Mouse (Mus musculus): ENCODE data around the gene Ahsa1.
"Not testable (repeated sequence)": the region's sequence is repeated elsewhere in the genome, so short reads cannot be mapped to it uniquely, and the experiment has no call there.

Ahsa1 gene

DNA sequence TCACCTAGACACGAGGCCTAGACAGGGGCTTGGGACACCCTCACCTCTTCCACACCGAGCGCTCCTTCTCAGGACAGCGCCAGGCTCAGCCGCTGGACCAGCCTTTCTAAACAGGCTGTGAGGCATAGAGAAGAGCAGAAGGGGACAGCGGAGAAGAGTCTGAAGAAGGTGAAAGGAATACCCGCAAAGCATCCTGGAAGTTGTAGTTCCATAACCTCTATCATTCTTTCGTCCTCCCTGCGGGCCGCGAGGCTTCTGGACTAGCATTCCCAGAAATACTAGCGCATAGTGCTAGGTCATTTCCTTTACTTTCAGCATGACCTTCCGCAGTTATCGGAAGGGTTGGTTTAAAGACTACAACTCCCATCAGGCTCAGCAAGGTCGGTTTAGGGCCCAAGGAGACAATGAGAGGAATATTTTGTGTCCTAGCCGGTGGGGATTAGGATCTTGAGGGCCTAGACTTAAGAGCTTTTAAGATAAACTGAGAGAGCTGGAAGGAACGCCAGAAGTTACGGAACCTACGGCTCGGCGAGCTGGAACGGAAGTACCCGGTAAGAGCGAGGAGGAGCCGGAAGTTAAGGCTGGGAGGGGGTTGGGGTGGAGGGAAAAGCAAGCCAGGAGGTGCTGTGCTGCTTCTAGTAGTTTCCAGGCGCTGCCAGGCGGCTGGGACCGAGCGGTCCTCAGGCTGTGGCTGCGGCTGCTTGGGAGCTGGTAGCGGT is at the start of gene Ahsa1, which contains the start of gene Vipas39:
Gene Ahsa1, plus strand, starts transcription at position 372 of the 719 bp plus-strand sequence.
Gene Vipas39, minus strand, starts transcription at position 149 of the 719 bp plus-strand sequence.
- DNase-seq (ENCODE audit: low spot score in 2 of 2): peak; percentile 91 to 95

DNA sequence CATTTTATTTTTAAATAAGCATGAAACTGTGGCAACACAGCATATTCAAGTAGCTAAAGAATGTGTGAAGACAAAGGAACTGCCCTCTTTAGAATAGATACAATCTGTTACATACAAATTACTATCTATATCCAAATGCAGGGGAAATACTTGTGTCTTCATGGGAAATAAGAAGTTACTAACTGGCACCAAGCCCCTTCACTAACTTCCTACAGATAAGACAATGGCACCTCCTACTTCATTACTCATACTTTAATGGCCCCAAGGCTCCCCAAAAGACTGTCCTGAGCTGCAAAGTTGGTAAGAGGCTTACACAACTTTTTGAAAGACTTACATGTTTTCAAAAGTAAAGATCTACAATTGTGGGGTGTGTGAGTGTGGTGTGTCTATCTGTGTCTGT is 48.7 kb upstream of the Ahsa1 start:
- DNase-seq (ENCODE audit: low spot score in 2 of 2): no peak

DNA sequence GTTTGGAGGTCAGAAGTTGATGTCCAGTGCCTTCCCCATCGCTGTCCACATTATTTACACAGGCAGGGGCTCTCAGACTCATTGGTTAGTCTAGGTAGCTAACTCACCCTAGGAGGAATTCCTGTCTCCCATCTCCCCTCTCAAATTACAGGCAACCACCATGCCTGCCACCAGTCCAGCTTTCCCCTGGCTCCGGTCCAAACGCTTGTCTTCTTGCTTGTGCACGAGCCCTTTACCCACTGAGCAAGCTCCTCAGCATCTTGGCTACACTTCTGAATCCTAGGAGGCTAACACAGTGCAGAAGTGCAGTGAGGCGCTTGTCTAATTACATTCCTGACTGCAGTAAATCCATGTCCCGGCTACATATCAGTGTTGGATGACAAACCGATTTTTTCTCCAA is 46.9 kb upstream of the Ahsa1 start:
- no peak for DNase-seq (ENCODE audit: low spot score in 2 of 2)

DNA sequence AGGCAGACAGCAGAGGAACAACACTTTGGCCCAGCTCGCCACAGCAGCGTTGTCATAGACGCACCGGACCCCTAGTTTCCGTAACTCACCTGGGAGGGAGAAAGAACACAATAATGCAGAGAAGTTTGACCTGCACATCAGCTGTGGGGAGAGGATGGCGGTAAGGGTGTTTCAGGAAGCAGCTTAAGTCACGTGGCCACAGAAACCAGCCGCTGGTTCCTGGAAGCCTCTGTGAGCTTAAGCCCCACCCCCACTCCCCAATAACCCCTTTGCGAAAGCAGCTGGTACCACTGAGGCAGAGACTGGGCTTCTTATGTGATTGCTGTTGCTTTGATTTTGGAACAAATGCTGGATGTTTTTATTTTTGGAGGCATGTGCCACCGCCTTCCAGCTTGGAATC is 41.3 kb upstream of the Ahsa1 start:
- DNase-seq (ENCODE audit: low spot score in 2 of 2): no peak

DNA sequence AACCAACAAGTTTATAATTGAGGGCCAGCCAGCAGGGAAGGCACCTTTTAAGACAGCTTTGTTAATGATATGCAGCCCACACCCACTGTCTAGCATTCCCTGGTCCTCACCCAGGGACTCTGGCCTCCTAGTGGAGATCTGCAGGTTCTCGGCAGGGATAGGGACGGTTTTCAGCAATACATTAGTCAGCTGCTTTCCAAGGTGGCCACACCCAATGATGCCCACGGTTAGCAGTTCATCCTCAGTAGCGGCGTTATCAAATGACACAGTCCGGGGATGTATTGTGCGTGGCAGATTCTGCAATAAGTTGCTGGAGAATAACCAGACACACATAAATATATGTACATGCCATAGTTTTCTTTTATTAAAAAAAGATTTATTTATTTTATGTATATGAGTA is 39.5 kb upstream of the Ahsa1 start:
- DNase-seq (ENCODE audit: low spot score in 2 of 2): no peak

GRCm38 (mm10) chr12:87229633-87230032 is 36.6 kb upstream of the Ahsa1 start:
- DNase-seq (ENCODE audit: low spot score in 2 of 2): no peak

- no peak for DNase-seq (ENCODE audit: low spot score in 2 of 2)
These were observed 35.8 kb upstream of the Ahsa1 start for GRCm38 (mm10) chr12:87230379-87230895.

GRCm38 (mm10) chr12:87236882-87237483 is 29.3 kb upstream of the Ahsa1 start:
- DNase-seq (ENCODE audit: low spot score in 2 of 2): peak; percentile 41 to 65

- DNase-seq (ENCODE audit: low spot score in 2 of 2): no peak
These were observed 27.6 kb upstream of the Ahsa1 start, which contains the start of gene Noxred1 for GRCm38 (mm10) chr12:87238632-87239031. Gene Noxred1, minus strand, starts transcription at chr12:87238732.

- no peak for DNase-seq (ENCODE audit: low spot score in 2 of 2)
These were observed 16.1 kb upstream of the Ahsa1 start for GRCm38 (mm10) chr12:87250161-87250560.

- DNase-seq (ENCODE audit: low spot score in 2 of 2): no peak
These were observed 12.4 kb upstream of the Ahsa1 start for GRCm38 (mm10) chr12:87253878-87254277.

GRCm38 (mm10) chr12:87256629-87257028 is 9.7 kb upstream of the Ahsa1 start:
- DNase-seq (ENCODE audit: low spot score in 2 of 2): no peak

DNA sequence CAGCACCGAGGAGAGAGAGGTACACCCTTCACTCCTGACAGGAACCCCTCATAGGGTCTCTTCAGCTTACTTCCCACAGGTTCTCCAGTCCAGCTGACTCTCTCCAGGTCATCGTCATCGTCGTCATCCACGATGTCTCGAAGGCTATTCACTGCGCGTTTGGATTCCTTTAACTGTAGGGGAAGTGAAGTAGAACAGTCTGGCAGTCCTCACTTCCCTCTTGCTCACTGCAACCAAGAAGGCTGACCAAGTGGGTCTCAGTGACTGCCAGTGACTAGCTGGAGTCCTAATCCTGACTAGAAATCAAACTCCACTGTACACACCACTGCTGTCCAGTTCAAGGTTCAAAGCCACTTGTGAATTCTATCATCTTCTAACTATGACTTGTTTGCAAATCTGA is 5.7 kb upstream of the Ahsa1 start:
- no peak for DNase-seq (ENCODE audit: low spot score in 2 of 2)

DNA sequence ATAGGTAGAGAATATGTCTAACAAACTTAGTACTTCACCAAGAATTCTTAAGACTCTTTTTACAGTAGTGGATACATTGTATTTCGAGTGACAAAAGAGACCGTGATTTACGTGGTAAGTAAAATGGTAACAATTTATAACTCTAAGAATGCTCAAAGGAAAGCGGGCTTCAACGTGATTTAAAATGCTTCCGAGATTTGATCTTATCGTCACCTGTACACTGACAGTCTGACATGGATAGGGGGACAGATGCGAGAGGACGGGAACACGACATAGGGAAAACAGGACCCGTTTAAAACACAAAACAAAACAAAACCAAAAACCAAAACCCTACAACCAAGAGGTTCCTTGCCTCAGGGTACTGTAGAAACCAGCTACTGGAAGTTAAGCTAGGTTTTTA is 835 bp upstream of the Ahsa1 start:
- DNase-seq (ENCODE audit: low spot score in 2 of 2): no peak

DNA sequence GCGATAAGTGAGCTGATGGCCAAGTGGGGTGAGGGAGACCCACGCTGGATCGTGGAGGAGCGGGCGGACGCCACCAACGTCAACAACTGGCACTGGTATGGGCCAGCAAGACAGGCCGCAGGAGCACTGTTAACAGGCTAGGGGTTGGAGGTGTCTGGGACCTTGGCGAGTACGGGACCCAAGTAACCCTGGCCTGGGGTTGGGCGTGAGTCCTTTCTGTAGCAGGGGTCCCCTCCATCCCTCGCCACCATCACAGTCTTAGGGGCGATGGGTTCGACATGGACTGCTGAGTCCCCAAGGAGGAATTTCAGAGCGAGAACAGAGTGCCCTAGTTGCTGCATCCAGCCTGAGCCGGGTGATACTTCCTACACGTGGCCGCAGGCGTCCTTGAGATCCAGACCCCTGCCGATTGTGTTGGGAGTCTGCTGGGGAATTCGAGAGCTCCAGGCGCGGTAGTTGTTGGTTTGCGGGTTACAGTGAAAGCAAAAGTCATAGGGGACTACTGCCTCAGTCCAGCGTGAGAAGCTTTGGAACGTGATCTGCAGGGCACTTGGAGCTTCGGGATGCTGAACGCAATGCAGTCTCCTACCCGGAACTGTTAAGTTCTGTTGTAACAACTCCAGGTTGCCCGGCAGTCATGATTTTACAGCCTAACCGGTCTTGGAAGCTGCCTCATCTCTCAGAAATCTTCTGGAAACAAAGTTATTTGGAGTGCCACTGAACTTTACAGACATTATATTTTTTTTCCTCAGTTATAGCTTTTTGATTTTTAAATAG is 736 bp downstream of the Ahsa1 start:
- no peak for DNase-seq (ENCODE audit: low spot score in 2 of 2)

GRCm38 (mm10) chr12:87267682-87268081 is 1.4 kb downstream of the Ahsa1 start:
- DNase-seq (ENCODE audit: low spot score in 2 of 2): no peak

DNA sequence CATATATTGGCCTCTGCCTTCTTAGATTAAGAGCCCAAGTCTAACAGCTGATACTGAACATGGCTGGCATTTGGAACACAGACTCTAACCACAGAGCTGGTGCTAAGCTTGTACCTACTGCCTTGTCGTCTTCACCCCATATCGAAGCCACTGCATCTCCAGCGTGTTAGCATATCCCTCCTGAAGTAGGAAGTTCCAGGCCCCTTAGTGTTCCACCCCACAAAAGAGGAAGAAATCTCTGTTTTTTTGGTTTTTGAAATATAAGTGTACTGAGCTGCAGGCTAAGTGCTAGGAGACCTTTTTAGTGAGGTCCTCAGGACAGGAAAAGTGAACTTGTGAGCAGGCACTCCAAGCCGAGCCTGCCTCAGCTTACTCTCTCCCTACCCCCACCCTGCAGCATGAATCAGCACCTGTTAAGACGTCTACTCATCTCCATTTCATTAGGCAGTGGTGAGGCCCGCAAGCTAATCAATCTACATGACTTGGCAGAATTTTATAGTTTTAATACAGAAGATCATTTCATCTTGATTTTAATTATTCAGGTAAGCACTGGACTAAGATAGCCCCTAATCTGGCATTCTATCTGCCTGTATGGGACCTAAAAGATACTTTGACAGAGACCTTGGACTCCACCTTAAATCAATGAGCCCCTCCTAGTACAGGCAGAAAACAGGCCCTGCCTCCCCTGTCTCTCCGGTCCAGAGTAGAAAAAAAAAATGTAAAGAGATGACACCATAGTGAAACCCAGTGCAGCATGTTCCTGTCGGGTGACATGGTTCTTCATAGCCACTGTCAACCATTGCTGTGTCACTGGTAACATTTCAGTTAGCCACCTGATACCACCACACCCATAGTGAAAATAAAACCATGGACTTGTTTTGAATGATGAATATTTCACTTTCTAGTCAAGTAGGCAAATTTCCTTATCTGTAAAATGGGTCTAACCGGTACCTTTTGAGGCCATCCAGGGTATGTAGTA is 8.9 kb downstream of the Ahsa1 start:
- no peak for DNase-seq (ENCODE audit: low spot score in 2 of 2)

DNA sequence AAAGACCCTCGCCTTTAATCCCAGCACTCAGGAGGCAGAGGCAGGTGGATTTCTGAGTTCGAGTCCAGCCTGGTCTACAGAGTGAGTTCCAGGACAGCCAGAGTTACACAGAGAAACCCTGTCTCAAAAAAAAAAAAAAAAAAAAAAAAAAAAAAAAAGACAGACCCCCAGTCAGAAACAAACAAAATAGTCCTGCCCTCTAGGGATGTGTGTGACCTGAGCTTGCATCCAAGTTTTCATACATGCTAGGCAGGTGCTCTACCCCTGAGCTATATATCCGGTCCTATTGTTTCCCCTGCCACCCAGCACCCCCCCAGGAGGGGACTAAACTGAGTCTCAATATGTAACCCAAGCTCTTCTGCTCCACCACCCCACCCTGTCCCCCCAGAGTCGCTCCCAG is 11.0 kb downstream of the Ahsa1 start:
- DNase-seq (ENCODE audit: low spot score in 2 of 2): not testable (repeated sequence)

GRCm38 (mm10) chr12:87278118-87278730 is 11.9 kb downstream of the Ahsa1 start:
- no peak for DNase-seq (ENCODE audit: low spot score in 2 of 2)

- no peak for DNase-seq (ENCODE audit: low spot score in 2 of 2)
These were observed 13.1 kb downstream of the Ahsa1 start for GRCm38 (mm10) chr12:87279350-87279749.

DNA sequence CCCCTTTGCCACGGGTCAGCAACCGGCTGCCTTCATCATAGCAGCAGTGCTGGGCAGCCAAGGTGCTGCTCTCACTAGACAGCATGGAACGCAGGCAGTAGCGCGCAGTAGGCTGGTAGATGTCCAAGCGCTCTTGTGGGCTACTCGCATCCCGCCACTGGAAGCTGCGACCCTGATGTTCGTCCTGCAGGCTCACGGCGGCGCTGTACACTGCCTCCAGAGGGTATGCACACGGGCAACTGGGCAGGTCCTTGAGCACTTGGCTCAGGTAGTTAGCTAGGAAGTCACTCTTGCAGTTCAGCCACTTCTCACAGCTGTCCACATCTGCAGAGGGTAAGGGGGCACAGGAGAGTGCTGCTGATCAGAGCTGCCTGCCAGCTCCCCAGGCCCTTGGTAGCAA is 13.6 kb downstream of the Ahsa1 start:
- no peak for DNase-seq (ENCODE audit: low spot score in 2 of 2)
